In the genomic region with DNA sequence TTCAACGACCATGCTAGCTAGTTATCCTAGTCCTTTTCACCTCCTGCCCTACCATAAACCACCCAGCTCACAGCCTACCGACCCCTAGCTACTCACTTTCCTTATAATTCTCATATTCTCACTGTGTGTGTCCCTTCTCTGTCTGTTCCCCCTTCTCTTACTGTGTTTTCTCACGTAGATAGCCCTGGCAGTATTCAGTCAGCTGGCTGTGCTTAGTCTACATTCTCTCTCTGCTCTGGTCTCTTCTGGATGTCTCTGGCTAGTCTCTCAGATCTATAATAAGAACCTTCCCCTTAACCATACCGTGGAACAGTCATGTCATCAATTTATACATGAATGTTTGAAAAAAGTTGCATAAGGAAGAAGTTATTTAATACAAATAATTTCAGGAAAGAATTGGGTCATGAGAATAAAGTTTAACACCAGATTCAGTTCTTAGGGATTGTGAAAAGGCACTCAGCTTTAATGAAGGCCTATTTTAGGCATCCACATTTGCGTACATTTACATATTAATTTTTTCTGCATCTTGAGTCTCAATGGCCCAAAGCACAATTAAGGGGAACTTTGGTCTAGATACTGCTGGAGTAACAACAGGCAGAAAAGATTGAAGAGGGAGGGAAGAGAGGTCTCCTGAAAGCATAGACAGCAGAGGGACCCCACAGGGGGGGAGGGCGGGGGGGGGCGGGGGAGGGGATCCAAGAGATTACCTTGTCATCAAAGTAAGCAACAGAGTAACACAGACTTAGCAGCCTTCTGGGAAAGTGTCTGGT, we compare ENCODE assay signal across 26 mouse cellular contexts. TPM values are rescaled to one million over a fixed set of nuclear protein-coding genes. Genes with fewer than 3 reads are reported as not detected.
A peak's percentile ranks its signal among the peaks of the same experiment; 100 is the strongest.
DNase-seq lines count a peak whose midpoint lies in the region; ATAC-seq and TF ChIP-seq lines count a peak whose summit lies in the region.
"Had no signal": no experiment of that assay in that cellular context is flagged by ENCODE, and none has a peak within 500 bp of the region (broad histone marks: within the 10 kb centered on the region; RNA-seq: fewer than 3 reads in every experiment).

No protein-coding gene starts in this region.

- TF ChIP-seq CTCF in midbrain, postnatal 0 days (IDR thresholded peaks at IDR 0.05), result no peak

- no peaks in the 10 kb centered on the region for H3K9me3 ChIP-seq in midbrain, postnatal 0 days (ENCODE audit: low read length)
- no peaks in the 10 kb centered on the region for H3K9me3 ChIP-seq in midbrain, embryonic 16.5 days (replicated peaks; ENCODE audit: control insufficient read depth, low read length, poor library complexity, severe bottlenecking)
- H3K9me3 ChIP-seq in forebrain, embryonic 13.5 days (replicated peaks), result no peaks in the 10 kb centered on the region
- H3K9me3 ChIP-seq in forebrain, embryonic 16.5 days (ENCODE audit: control insufficient read depth, low read length), result no peaks in the 10 kb centered on the region
- H3K9me3 ChIP-seq: heart, embryonic 10.5 days; heart, embryonic 13.5 days; hindbrain, embryonic 12.5 days; hindbrain, embryonic 15.5 days had no signal

- no peaks in the 10 kb centered on the region for H3K36me3 ChIP-seq in midbrain, postnatal 0 days (ENCODE audit: insufficient read depth, low read length)
- no peaks in the 10 kb centered on the region for H3K36me3 ChIP-seq in midbrain, embryonic 16.5 days (ENCODE audit: control insufficient read depth, insufficient read depth, low read length)
- no peaks in the 10 kb centered on the region for H3K36me3 ChIP-seq in forebrain, embryonic 13.5 days (ENCODE audit: poor library complexity, severe bottlenecking)
- no peaks in the 10 kb centered on the region for H3K36me3 ChIP-seq in forebrain, embryonic 16.5 days (ENCODE audit: control insufficient read depth, insufficient read depth)
- H3K36me3 ChIP-seq: G1E; heart, embryonic 10.5 days; heart, embryonic 13.5 days; hindbrain, embryonic 12.5 days; hindbrain, embryonic 15.5 days had no signal

- H3K27ac ChIP-seq in midbrain, postnatal 0 days (ENCODE audit: low read depth, low read length), result no peak overlapping the region
- no peak overlapping the region for H3K27ac ChIP-seq in midbrain, embryonic 16.5 days (ENCODE audit: low read length)
- 0 out of 2 replicates have a peak overlapping the region, but pooled peaks have one; percentile 5 for H3K27ac ChIP-seq in forebrain, embryonic 13.5 days
- H3K27ac ChIP-seq in forebrain, embryonic 16.5 days (ENCODE audit: low read length), result no peak overlapping the region
- H3K27ac ChIP-seq: heart, adult 2 months; heart, embryonic 10.5 days; heart, embryonic 13.5 days; hindbrain, embryonic 12.5 days; hindbrain, embryonic 15.5 days had no signal

- H3K4me3 ChIP-seq in midbrain, postnatal 0 days (ENCODE audit: low read depth, low read length), result no peak overlapping the region
- H3K4me3 ChIP-seq in midbrain, embryonic 16.5 days (ENCODE audit: low read depth, low read length), result no peak overlapping the region
- H3K4me3 ChIP-seq in forebrain, embryonic 13.5 days, result no peak overlapping the region
- H3K4me3 ChIP-seq in forebrain, embryonic 16.5 days (replicated peaks; ENCODE audit: low read length), result no peak overlapping the region
- H3K4me3 ChIP-seq: heart, adult 2 months; heart, embryonic 10.5 days; heart, embryonic 13.5 days; hindbrain, embryonic 12.5 days; hindbrain, embryonic 15.5 days had no signal

- no peak for ATAC-seq in midbrain, postnatal 0 days (ENCODE audit: low FRiP score)
- ATAC-seq in midbrain, embryonic 16.5 days, result no peak
- peak; percentile 70 for ATAC-seq in forebrain, embryonic 13.5 days
- peak; percentile 71 for ATAC-seq in forebrain, embryonic 16.5 days
- ATAC-seq: intestine, postnatal 0 days; Patski had no signal

- no peaks in the 10 kb centered on the region for H3K27me3 ChIP-seq in midbrain, postnatal 0 days (ENCODE audit: insufficient read depth, low read length)
- H3K27me3 ChIP-seq in midbrain, embryonic 16.5 days (ENCODE audit: control insufficient read depth, insufficient read depth, low read depth, low read length), result no peaks in the 10 kb centered on the region
- H3K27me3 ChIP-seq in forebrain, embryonic 13.5 days, result no peaks in the 10 kb centered on the region
- H3K27me3 ChIP-seq in forebrain, embryonic 16.5 days (replicated peaks; ENCODE audit: control insufficient read depth, insufficient read depth, low read length), result no peaks in the 10 kb centered on the region
- H3K27me3 ChIP-seq: heart, embryonic 13.5 days; hindbrain, embryonic 12.5 days; hindbrain, embryonic 15.5 days had no signal

- no peak overlapping the region for H3K9ac ChIP-seq in midbrain, postnatal 0 days (replicated peaks; ENCODE audit: low read length, poor library complexity, severe bottlenecking)
- H3K9ac ChIP-seq in midbrain, embryonic 16.5 days (ENCODE audit: low read depth, low read length), result no peak overlapping the region
- no peak overlapping the region for H3K9ac ChIP-seq in forebrain, embryonic 13.5 days
- no peak overlapping the region for H3K9ac ChIP-seq in forebrain, embryonic 16.5 days (replicated peaks; ENCODE audit: low read depth, low read length)
- H3K9ac ChIP-seq: heart, embryonic 13.5 days; hindbrain, embryonic 12.5 days; hindbrain, embryonic 15.5 days had no signal

- WGBS in midbrain, postnatal 0 days, result 69% methylated on average over 7 of the region's 7 CpGs
- 78% methylated on average over 5 of the region's 7 CpGs for WGBS in midbrain, embryonic 16.5 days
- WGBS in forebrain, embryonic 13.5 days, result 58% methylated on average over 6 of the region's 7 CpGs
- WGBS in forebrain, embryonic 16.5 days, result 42% methylated on average over 7 of the region's 7 CpGs

- no peak overlapping the region for H3K4me2 ChIP-seq in midbrain, postnatal 0 days (ENCODE audit: low read depth, low read length, poor library complexity, severe bottlenecking)
- H3K4me2 ChIP-seq in midbrain, embryonic 16.5 days (ENCODE audit: low read length), result no peak overlapping the region
- no peak overlapping the region for H3K4me2 ChIP-seq in forebrain, embryonic 13.5 days
- no peak overlapping the region for H3K4me2 ChIP-seq in forebrain, embryonic 16.5 days (ENCODE audit: low read length)
- H3K4me2 ChIP-seq: heart, embryonic 13.5 days; hindbrain, embryonic 12.5 days; hindbrain, embryonic 15.5 days had no signal

- peak; percentile 17 for DNase-seq in midbrain, postnatal 0 days (ENCODE audit: low spot score)
- DNase-seq in testis, postnatal 10 days (ENCODE audit: low spot score), result no peak
- no peak for DNase-seq in lung, postnatal 4 days
- no peak for DNase-seq in right cerebral cortex, adult 2 months (ENCODE audit: low spot score in 2 of 2)
- DNase-seq: adrenal gland, postnatal 10 days; adrenal gland, postnatal 36 days; B cell, adult 2 months; cerebellum, adult 11-12 months; cerebellum, adult 9-10 months; cerebellum, postnatal 14 days; gastrocnemius, postnatal 36 days; heart, adult 2 months; heart, postnatal 14 days had no signal

- H3K4me1 ChIP-seq in midbrain, postnatal 0 days (ENCODE audit: insufficient read depth, low read length), result no peaks in the 10 kb centered on the region
- H3K4me1 ChIP-seq in midbrain, embryonic 16.5 days (ENCODE audit: control insufficient read depth, insufficient read depth, low read length), result no peaks in the 10 kb centered on the region
- 0 out of 2 replicates have a peak, but pooled peaks cover 10% of the 10 kb centered on the region for H3K4me1 ChIP-seq in forebrain, embryonic 13.5 days
- H3K4me1 ChIP-seq in forebrain, embryonic 16.5 days (replicated peaks; ENCODE audit: control insufficient read depth, insufficient read depth, low read length), result 0 out of 2 replicates have a peak, but pooled peaks cover 2% of the 10 kb centered on the region
- H3K4me1 ChIP-seq: heart, embryonic 10.5 days; heart, embryonic 13.5 days; hindbrain, embryonic 12.5 days; hindbrain, embryonic 15.5 days had no signal

RNA-seq across cellular contexts. Expression of gene Rgs5, which starts 10.2 kb away (rescaled TPM):
- total RNA-seq in midbrain, postnatal 0 days (2014; rRNA removed), result 47.8 and 57.0 TPM in 2 replicates
- polyA plus RNA-seq in midbrain, postnatal 0 days (2015; fragmentation: Nextera tagmentation; extraction: Ambion mirVana), result 14.4 and 14.9 TPM in 2 replicates
- polyA plus RNA-seq in midbrain, embryonic 16.5 days (2015; fragmentation: Nextera tagmentation; extraction: Ambion mirVana), result 17.5 and 18.4 TPM in 2 replicates
- 10.0 and 10.4 TPM in 2 replicates for polyA plus RNA-seq in forebrain, embryonic 13.5 days (2015; fragmentation: Nextera tagmentation; extraction: Ambion mirVana)
- polyA plus RNA-seq in forebrain, embryonic 16.5 days (2015; fragmentation: Nextera tagmentation; extraction: Ambion mirVana), result 19.4 and 20.8 TPM in 2 replicates
- total RNA-seq: CH12.LX; granulocyte monocyte progenitor cell, adult 5-6 weeks; hematopoietic stem cell, adult 5-6 weeks had no signal
- polyA plus RNA-seq: G1E had no signal

Comparison
In these comparisons a context has a peak if more than half of its experiments do, and no peak if none do; other contexts are left out.
1. ATAC-seq: peak in forebrain, embryonic 13.5 days (single experiment) and forebrain, embryonic 16.5 days (single experiment); none in midbrain, postnatal 0 days (single experiment) and midbrain, embryonic 16.5 days (single experiment).